Mouse (Mus musculus) brown adipose tissue, adult 24 weeks (tissue): ENCODE measurements at regions not wholly inside any gene's neighbourhood (a gene's known extent, or its start where the extent isn't known, plus 50 kb on each side); places are given as distances from the start of the nearest gene placed in this dataset.

ENCODE experiments used
- H3K27ac ChIP-seq: fragments of 200-500 bp; replicated peaks from 2 replicates; pipeline ENCODE4 v1.5.1; 2012; ENCODE audit warnings: low read depth, mild to moderate bottlenecking, low read length
- H3K4me1 ChIP-seq: fragments of 200-500 bp; 2 replicates; pipeline ENCODE4 v1.6.1; 2012; ENCODE audit warnings: low read length, mixed read lengths; ENCODE audit not compliant: control insufficient read depth, insufficient read depth, insufficient read length
- H3K4me3 ChIP-seq: fragments of 200-500 bp; 2 replicates; pipeline ENCODE4 v1.5.1; 2012; ENCODE audit warnings: low read depth, mild to moderate bottlenecking, low read length, moderate library complexity; ENCODE audit not compliant: insufficient read depth

DNA sequence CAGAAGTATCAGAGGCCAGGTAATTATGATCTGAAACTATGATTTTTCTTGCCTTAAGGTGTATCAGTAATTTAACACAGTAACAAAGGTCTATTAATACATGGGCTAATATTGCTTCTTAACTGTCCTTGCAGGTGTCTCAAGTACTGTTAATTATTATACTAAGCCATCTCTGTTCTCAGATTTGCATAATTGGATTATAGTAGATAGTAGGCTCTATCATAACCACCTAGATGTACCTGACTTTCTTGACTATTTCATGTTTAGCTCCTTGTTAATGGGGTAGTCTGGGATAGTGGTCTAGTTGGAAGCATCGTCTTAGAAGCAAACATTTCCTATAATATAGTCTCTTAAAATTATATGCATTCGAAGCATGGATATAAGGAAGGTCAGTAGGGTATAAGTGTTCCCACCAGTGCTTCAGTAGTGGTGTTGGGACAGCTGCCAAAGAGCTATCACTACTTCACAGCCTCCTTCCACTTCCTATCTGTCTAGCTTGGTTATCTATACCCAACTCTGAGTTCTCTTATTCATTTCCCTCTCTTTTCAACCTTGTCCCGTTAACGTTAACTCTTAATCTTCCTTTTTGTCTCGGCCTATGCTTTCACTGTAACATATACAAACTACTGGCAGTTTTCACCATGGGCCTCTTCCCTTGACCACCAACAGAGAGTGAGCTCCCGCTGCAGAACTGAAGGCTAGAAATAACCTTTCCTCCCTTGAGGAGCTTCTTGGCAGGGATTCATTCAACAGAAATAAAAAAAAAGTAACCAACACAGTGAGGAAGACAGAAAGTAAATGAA, 630.9 kb upstream of the Lcorl start:
- Histone ChIP-seq H3K4me3 (no peak overlapping the region), H3K27ac (no peak overlapping the region), H3K4me1 (no peaks in the 10 kb centered on the region)

DNA sequence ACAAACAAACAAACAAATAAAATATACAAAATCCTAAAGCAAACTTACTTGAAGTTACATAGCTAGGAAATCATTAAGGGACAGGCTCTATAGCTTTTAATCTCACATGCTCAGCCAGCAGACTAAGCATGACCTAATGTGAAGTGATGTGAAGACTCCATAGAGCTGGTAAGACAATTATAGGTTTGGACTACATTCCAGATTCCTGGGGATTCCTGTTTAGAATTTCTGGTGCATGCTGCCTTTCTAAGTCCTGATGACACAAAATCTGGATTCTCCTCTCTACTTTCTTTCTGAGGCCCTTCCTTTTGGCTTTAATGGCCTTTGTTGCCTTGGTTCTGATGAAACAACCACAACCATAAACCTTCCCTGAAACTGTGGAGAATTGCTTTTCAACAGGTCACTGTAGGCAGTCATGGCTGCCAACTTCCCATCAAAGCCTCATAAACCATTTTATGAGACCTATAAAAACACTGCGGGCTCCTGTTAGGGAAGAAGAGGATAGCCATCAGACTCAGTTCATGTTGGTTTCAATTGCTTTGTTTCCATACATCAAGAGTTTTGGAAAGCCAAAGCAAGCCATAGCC, 629.4 kb upstream of the Lcorl start:
- Histone ChIP-seq H3K4me3 (no peak overlapping the region), H3K4me1 (no peaks in the 10 kb centered on the region), H3K27ac (no peak overlapping the region)

DNA sequence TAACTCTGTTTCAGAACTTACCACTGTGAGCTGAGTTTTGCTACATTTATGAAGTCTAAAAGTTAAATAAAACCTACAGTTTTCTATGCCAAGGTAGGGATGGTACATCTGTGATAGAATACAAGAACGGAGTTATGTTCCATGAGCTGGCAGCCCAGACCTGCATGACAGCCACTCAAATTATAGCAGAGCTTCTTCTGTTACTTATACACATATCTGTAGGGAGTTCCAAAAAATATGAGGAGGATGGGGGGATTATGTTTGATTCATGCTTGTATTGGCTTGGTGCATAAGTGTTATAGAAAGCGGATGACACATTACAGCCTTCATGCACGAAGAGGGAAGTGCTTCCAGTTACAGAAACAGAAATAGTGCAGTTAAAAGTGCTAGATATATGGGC, 598.9 kb upstream of the Lcorl start:
- Histone ChIP-seq H3K4me3 (no peak overlapping the region), H3K4me1 (no peaks in the 10 kb centered on the region), H3K27ac (no peak overlapping the region)

DNA sequence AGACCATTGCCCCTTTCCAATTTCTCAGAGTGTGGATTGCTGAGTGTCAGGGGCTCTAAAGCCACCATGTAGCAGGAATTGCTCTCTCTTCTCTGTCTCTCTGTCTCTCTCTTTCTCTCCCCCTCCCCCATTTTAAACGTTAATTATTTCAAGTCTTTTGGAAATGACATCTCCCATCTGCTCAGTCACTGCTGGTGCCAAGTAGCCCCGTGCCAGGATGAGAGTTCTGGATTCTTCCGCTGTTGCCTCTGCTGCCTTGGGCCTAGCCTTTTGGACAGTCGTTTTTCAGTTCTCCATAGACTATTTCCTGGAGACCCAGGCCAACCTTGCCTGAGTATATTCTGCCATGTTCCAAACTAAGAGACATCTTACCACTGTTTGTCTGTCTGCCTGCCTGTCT, 590.9 kb upstream of the Lcorl start:
- no peaks in the 10 kb centered on the region for H3K4me1 ChIP-seq

DNA sequence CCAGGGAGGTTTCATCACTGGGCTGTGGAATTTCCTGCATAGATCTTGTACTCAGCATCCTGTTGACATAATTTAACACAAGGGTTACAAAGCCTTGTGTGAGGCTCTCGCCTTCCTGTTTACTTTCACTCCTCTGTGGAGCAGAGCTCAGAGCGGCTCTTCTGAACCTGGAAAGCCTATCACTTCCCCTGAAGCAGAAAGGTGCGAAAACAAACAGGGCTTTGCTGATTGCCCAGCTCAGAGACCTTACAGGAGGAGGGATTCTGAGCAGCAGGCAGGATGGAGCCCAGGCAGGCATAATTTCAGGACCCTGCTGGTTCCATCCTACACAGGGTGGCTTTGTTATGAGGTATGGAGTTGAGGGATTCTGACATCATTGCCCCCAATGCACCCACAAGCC, 588.4 kb upstream of the Lcorl start:
- Histone ChIP-seq H3K4me3 (no peak overlapping the region), H3K4me1 (no peaks in the 10 kb centered on the region), H3K27ac (no peak overlapping the region)

More for the DNA sequence above, 590.9 kb upstream of the Lcorl start:
- H3K4me3 ChIP-seq, result no peak overlapping the region
- H3K27ac ChIP-seq, result no peak overlapping the region

DNA sequence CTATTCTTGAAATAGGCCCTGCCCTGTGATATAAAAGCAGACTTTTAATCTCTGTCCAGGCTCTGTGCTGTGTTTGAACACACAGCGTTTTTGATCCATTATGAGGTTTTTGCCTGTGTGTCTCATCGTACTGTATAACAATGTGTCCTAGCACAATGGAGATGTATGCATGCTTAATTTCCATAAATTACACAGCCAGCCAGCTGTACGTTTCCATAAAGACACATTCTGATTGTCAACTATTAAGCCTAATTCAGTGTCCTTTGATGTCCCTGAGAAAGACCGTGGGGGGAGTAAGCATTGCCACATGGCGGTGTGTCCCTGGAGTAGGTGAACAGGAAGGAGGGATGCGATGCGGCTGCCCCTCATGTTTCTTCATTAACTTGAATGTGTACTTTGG, 587.7 kb upstream of the Lcorl start:
- Histone ChIP-seq H3K4me1 (no peaks in the 10 kb centered on the region), H3K4me3 (no peak overlapping the region), H3K27ac (no peak overlapping the region)

DNA sequence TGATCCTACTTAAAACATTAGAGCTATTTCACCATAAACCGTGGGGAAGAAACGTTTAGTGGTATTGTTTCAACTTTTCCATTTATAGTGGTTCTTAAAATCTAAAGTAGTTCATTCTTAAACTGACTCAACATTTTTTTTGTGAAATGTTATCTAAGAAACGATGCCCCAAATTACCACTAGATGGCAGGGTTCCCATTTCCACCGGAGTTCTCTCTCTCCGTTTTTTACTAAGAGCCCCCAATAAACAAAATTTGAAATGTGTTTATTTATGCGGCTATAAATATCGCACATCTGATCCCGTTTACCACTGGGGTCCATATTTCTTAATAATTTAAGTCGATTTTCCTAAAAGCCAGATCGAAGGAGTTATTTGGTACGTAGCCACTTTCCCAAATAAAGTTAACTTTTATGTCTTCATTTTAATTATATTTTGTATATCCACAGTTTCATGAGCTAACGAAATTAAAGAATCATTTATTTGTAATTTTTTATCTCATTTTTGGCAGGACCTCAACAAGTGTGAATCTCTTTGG, 586.5 kb upstream of the Lcorl start:
- Histone ChIP-seq H3K4me3 (no peak overlapping the region), H3K27ac (no peak overlapping the region), H3K4me1 (no peaks in the 10 kb centered on the region)

DNA sequence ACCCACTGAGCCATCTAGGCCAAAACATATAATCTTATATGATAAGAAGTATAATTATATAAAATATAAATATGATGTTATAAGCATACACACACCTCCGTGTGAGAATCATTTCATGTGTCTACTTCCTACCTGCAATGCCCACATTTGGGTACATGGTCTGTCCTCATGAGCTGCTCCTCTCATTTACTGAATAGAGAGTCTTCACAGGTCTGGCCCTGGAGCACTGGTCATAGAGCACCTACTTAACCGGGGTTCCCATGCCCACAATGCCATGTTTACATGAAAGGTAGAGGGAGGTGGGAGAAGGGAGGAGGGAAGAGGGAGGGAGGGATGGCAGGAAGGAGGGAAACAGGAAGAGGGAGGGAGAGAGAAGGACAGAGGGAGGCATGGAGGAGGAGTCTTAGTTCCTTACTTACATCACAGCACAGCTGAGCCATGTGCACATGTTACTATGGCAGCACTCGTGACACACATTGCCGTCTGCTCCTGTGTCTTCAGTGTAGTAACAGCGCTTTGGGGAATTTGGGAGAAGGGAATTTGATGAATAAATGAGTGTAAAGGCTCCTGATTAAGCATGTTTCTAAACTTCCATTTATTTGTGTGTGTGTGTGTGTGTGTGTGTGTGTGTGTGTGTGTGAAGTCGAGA, 585.3 kb upstream of the Lcorl start:
- Histone ChIP-seq H3K27ac (no peak overlapping the region), H3K4me1 (no peaks in the 10 kb centered on the region), H3K4me3 (no peak overlapping the region)

DNA sequence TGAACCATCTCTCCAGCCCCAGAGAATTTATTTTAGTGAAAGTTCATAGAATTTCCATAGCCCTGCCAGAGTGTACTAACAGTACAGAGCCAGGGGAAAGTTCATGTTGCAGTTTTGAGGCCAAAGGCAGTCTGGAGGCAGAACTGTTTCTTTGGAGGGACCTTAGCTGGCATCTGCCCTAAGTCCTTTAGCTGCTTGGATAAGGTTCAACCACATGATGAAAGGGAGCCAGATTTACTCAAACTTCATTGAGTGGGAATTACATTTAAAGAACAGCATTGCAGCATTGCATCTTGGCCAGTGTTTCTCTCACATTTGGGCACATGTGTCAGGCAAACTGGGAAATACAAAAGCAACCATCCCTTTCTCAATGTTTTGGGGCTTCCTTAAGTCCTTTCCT, 584.3 kb upstream of the Lcorl start:
- Histone ChIP-seq H3K27ac (0 out of 2 replicates have a peak overlapping the region, but pooled peaks have one; percentile 6), H3K4me1 (no peaks in the 10 kb centered on the region), H3K4me3 (no peak overlapping the region)

DNA sequence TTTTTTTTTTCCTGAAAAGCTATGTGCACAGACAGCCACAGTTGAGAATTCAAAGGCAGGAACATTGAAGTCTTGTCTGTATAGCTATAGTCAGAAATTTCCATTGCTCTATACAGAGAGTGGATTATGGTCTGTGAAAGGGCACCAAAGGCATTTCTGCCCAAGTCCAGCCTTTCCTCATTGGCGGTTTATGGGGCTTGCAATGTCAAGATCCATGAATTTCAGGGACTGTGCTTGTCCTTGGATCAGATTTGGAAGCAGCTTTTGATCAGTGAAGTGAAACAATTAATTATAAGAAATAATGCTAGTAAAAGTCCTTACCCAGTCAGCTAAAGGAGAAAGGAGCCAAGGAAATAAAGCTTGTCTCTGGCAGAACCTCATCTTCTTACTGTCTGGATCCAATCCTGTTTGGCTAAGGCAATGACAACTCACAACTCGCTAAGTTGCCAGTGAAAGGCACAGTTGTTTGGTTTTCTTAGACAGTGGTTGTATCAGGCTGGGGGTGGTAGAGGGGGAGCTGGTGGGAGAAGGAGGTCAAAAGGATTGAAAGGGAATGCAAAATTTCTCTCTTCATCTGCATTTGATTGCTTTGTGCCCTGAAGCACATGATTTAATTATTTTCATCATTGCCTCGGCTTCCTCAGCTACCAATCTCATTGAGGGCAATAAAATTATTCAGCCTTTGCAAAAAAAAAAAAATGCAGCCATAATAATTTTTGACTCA, 574.4 kb upstream of the Lcorl start:
- no peak overlapping the region for H3K27ac ChIP-seq
- no peak overlapping the region for H3K4me3 ChIP-seq
- no peaks in the 10 kb centered on the region for H3K4me1 ChIP-seq

DNA sequence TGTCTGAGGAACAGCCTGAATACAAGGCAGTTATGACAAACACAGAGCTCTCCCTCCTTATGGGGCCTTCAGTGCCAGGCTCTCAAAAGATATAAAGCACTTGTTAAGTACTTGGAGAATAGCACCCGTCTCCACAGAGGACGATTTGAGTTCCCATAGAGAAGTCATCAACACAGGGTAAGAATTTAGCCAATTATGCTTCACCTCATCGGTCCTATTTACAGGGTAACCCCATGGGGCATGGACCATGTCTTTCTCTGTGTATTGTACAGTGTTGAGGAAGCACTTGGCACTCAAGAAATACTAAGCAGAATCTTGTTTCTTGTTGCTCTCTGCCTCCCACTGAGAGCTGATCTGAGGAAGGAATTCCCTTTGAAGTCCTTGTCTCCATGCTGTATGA, 565.3 kb upstream of the Lcorl start:
- Histone ChIP-seq H3K27ac (no peak overlapping the region), H3K4me1 (no peaks in the 10 kb centered on the region), H3K4me3 (no peak overlapping the region)

DNA sequence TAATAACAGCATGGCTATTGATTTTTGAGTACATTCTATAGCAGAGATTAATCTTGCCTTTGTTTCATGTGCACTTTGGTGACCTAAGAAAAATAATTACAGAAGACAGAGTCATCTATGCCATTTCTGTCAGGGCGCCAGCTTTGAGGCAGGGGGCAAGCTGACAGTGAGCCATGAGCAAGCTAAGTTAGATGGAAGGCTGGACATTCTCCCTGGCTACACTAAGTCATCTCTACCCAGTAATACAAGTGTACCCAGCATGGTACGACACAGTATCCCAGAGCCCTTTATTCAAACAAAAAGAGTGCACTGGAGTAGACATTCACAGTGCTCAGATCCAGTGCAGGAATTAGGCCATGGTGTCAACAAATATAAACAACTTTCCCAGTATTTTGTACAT, 549.6 kb upstream of the Lcorl start:
- no peak overlapping the region for H3K27ac ChIP-seq
- H3K4me3 ChIP-seq, result no peak overlapping the region
- H3K4me1 ChIP-seq, result no peaks in the 10 kb centered on the region

DNA sequence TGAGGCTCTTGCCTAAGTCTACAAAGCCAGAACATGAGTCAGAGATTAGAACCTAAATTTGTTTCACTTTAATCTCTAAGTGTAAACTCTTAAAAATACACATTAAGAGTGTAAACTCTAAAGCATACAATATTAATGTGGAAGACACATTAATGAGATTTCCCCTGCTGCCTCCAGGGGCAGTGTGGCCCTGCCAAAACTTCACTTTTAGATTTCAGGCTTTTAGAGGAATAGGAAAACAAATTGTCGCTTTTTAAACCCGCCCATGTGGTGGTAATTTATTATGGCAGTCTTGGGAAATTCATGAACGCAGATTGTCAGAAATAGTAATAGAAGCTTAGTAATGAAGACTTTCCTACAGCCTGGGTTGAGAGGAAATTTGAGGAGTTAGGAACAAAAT, 549.0 kb upstream of the Lcorl start:
- Histone ChIP-seq H3K27ac (no peak overlapping the region), H3K4me3 (no peak overlapping the region), H3K4me1 (no peaks in the 10 kb centered on the region)

DNA sequence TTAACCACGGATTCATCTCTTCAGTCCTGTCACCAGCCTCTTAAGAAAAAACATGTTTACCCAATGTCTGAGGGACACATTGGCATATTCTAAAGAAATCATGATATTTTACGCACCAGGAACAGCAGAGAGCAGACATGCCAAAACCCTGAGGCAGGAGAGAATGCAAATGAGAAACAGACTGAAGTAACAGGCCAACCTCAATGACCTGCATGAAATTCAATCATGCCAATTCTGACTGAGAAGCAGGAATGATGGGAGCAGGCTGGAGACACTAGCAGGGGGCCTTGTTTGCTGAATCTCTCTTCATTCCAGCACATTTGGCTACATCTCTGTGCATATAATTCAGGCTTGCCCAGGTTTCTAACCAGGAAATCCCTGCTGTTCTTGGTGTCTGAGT, 529.2 kb upstream of the Lcorl start:
- Histone ChIP-seq H3K27ac (no peak overlapping the region), H3K4me3 (no peak overlapping the region), H3K4me1 (no peaks in the 10 kb centered on the region)

DNA sequence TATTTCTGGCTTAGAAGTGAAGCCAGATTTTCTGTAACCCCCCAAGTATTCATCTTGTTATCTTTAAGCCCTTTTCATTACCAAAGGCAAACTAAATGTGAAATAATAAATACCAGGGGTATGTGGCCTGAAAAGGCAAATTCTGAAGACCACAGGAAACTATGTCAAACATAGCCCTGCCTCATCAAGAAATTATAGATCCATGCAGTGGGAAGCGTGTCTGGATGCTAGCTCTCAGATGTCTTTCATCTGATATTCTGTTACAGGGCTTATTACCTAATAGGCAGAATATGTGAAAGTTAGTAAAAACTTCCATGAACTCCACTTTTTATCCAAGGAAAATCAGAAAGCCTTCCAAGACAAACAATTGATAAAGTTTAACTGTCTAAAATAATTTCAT, 509.9 kb upstream of the Lcorl start:
- no peak overlapping the region for H3K4me3 ChIP-seq
- H3K4me1 ChIP-seq, result no peaks in the 10 kb centered on the region
- no peak overlapping the region for H3K27ac ChIP-seq
